Mouse (Mus musculus) T-helper 2 cell (primary cell): ENCODE results near the gene Bhlhe40.

Experiments used
- in situ Hi-C: fragments of 300-600 bp; cut with MboI, MseI; formaldehyde crosslinking; loops from one replicate; pipeline ENCODE4 v1.15.1; 2025; ENCODE audit warnings: high pct_unique_total_duplicates

Bhlhe40 gene

GRCm38 (mm10) chr6:108660206-108660877, at the start of gene Bhlhe40:
Gene Bhlhe40, plus strand, starts transcription at chr6:108660629.
- in situ Hi-C loops = loop anchor here (10.0 kb wide), 2 partner anchors 174 to 216 kb away; no protein-coding TSS in a partner anchor

GRCm38 (mm10) chr6:108611663-108612062, 48.8 kb upstream of the Bhlhe40 start:
- in situ Hi-C loops = loop anchor here (10.0 kb wide), 1 partner anchor 517 kb away; no protein-coding TSS in a partner anchor

DNA sequence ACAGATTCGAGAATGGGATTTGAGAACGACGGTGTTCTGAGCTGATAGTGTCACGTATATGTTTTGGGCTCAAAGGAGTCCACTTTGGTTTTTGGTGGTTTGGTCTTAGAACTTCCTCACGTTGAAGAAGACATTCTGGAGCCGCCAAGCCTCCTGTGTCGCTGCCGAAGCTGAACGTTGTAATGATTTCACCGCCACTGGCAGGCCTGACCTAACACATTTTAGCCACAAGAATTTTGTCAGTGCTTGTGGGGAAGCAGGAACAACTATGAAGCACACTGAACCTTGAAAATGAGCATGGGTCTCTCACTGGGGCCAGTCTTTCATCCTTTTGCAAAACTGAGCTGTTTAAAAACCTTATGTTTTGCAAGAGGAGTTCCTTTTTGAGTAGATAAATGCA, 42.4 kb upstream of the Bhlhe40 start:
- in situ Hi-C loops = loop anchor here (10.0 kb wide), 1 partner anchor 523 kb away; no protein-coding TSS in a partner anchor

- in situ Hi-C loops = no loop called here
Measured at GRCm38 (mm10) chr6:108623028-108623565, 37.3 kb upstream of the Bhlhe40 start.

DNA sequence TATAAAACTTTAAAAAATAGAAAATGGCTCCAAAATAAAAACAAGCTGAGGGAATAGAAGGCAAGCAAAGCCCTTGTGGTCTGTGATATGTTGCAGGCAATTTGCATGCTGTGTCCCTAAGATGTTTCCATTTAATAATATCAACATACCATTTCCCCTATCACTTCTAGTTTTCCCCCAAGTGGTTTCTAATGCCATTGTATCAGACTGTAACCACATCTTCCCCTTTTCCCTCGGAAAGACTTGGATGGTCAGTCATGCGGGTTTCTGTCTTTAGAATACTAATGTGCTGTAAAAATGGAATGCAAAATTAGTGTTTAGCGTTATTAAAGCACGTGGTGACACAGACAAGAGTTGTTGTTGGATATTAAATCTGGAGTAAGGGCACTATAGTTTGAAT, 35.5 kb upstream of the Bhlhe40 start:
- in situ Hi-C loops = no loop called here

GRCm38 (mm10) chr6:108630701-108631100, 29.7 kb upstream of the Bhlhe40 start:
- in situ Hi-C loops = no loop called here

DNA sequence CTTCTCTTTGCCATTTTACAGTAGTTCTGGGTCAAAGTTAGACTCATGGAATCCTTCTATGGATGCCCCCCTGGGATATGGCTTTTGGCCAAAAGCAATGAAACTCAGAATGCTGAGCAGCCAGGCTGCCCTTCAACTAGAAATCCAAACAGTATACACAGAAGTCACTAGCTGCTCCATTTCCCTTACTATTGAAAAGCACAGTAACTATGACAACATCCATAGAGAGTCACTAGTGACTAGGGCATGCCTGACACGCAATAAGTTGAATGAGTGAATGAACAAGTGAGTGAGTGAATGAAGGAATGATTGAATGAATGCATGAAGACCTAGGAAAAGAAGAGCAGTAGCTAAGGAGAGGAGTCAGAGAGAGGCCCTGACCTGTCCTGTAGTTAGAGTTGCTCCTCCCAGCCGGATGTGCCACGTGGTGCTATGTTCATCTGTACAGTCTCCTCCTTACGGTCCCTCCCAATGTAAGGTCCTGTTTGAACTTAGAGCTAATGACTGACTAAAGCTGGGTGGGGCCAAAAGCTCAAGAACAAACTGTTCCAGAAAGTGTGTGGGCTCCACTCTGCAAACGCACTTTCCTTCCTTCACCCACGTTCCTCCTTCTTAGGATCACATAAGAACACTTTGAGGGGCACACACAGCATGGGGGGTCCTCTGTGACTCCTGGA, 22.1 kb upstream of the Bhlhe40 start:
- in situ Hi-C loops = no loop called here

GRCm38 (mm10) chr6:108642020-108642419, 18.4 kb upstream of the Bhlhe40 start:
- in situ Hi-C loops = no loop called here

DNA sequence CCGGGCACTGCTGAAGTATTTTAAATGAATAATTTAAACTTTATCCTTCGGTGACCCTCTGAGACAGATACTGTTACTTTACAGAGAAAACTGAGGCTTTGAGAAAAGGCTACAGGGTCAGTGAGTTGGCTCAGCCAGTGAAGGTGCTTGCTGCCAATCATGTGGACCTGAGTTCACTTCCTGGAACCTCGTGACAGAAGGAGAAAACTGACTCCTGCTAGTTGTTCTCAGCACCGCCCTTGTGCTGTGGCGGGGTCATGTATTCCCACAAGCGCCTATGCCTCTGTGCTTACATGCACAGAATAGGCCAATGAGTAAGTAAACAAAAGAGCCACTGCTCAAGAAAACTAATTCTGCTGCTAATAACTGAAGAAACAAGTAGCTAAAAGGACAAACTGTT, 17.4 kb upstream of the Bhlhe40 start:
- in situ Hi-C loops = no loop called here

DNA sequence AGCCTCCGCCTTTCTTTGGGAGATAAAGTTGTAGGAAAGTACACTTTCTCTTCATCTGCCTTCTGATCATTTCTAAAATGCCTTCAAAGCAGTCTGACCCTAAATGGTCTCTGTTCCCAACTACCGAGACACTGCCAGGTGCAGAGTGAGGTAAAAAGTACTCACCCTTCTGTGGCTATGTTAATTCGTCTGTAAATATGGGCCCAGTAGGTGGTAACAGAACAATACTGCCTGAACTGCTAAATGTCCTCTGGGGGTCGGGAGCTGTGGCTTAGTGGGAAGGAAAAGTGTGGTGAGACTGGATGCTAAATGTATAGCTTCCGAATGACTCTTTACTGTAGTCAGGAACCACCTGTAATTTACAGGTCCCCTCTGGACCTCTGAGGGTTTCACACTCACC, 16.1 kb upstream of the Bhlhe40 start:
- in situ Hi-C loops = no loop called here

- in situ Hi-C loops = no loop called here
Measured at GRCm38 (mm10) chr6:108647094-108647493, 13.3 kb upstream of the Bhlhe40 start.

DNA sequence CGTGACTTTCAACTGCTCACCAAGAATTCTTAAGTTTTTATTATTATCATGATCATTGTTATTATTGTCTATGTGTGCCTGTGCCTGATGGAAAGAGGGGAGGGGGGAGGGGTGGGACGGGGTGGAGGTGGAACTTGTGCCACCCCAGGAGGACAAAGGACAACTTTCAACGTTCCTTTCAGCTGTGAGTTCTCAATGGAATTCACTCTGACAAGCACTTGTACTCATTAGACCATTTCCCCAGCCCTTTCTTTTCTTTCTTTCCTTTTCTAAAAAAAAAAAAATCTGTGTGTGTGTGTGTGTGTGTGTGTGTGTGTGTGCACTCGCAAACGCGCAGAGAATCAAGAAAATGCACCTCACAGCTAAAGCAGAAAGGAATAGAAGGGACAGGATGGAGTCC, 12.4 kb upstream of the Bhlhe40 start:
- in situ Hi-C loops = no loop called here

- in situ Hi-C loops = loop anchor here (5.0 kb wide), 1 partner anchor 104 kb away; no protein-coding TSS in a partner anchor
Measured at GRCm38 (mm10) chr6:108655861-108656260, 4.6 kb upstream of the Bhlhe40 start.

- in situ Hi-C loops = loop anchor here (5.0 kb wide), 1 partner anchor 106 kb away; no protein-coding TSS in a partner anchor
Measured at GRCm38 (mm10) chr6:108658051-108658415, 2.4 kb upstream of the Bhlhe40 start.

DNA sequence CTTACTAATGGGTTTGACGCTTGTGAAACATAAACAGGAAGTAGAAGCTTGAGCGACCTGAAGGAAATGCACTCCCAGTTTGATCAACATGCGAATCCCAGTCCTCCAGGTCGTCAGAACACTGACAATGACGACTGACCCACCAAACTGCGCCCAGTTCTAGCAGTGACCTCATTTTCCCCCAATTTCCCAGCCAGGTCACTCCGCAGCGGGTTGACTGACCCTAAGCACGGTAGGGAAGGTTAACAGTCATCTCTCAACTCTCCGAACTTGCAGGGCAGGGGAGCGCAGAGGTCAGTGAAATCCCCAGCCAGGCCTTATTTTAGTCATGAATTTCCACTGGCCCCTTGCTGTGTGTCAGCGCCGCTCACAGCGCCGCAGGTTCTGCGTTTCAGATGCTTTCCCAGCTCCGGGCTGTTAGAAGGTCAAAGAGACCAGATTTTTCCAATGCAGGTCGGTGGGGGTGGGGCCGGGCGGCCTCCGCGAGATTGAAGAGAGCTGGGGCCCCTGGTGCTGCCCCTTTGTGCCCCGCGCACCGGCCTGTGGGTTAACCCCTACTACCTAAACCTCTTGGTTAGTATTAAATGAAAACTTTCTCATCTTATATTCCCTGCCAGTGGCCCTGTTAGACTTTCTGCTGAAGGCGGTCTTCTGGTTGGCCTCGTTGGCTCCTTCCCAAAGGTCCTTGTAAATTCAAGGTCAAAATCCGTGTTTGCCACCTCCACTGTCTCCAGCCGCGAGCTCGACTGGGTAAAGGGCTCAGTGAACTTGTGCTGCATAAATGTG, 1.8 kb upstream of the Bhlhe40 start:
- in situ Hi-C loops = loop anchor here (5.0 kb wide), 1 partner anchor 106 kb away; no protein-coding TSS in a partner anchor

DNA sequence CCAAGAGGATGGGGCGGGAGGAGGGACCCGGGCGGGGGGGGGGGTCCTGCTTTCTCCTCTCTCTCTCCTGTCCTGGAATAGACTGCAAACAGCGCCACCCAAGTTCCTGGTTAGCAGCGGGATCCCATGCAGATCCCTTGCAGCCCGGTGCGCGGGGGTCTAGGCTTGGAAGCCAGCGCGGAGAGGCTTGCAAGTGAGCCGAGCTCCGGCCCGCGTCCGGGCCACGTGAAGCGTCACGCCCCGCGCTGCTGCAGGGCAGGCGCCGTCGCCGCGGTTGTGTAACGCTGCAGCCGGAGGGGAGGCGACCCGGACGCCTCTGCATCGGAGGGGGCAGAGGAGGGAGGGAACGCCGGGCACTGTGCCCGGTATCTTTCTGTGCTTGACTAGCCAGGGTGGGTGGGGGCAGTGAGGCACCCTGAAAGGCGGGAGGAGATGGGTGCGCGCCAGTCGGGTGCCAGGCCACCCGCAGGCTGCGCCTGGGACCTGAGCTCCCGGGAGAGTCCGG, 1.2 kb upstream of the Bhlhe40 start:
- in situ Hi-C loops = loop anchor here (5.0 kb wide), 1 partner anchor 107 kb away; no protein-coding TSS in a partner anchor

DNA sequence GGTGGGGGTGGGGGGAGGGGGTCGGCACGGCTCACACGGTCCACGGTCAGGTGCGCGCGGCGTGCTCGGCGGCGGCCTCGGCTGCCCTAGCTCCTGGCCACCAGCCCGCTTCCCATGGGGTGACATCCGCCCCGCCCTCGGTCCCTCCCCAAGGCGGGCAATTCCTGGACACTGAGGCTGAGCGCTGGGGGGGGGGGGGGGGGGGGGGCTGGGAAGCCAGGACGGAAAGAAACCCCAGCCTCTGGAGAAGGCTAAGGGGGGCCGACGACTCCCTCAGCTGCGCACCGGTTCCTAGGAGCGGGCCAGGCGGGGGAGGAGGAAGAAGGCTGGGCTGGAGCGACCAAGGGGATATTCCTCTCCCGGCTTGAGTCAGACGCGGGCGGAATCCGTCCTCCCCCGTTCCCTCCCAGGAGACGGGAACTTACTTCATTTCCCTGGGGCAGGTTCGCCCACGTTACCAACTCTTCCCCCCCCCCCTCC, 663 bp upstream of the Bhlhe40 start:
- in situ Hi-C loops = loop anchor here (5.0 to 10.0 kb wide), 3 partner anchors 107 to 215 kb away; no protein-coding TSS in a partner anchor

GRCm38 (mm10) chr6:108660878-108661389, 505 bp downstream of the Bhlhe40 start:
- in situ Hi-C loops = loop anchor here (10.0 kb wide), 2 partner anchors 174 to 216 kb away; no protein-coding TSS in a partner anchor

GRCm38 (mm10) chr6:108661412-108661811, 983 bp downstream of the Bhlhe40 start:
- in situ Hi-C loops = loop anchor here (10.0 kb wide), 2 partner anchors 173 to 217 kb away; no protein-coding TSS in a partner anchor

DNA sequence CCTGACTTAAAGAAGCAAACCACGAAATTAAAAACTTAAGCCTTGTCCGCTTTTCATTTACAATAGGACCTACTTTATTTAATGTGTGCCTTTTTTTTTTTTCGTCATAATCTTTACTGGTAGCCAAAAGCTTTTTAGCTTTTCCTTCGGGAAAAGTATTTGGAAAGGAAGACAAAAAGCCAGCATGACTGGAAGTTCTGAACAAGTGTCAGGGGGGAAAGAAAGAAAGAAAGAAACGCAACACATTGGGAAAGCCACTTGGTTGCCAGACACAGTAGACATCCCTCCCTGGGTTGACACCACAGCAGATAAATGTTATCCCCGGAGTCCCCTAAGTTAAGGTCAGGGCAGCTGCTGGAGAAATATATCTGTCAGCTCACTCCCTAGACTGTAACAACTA, 1.5 kb downstream of the Bhlhe40 start:
- in situ Hi-C loops = loop anchor here (10.0 kb wide), 2 partner anchors 173 to 217 kb away; no protein-coding TSS in a partner anchor
